ENCODE assay signal across 7 mouse cellular contexts in genomic region chr7:27166229-27166613, GRCm38 (mm10). TPM values are rescaled to one million over a fixed set of nuclear protein-coding genes. Genes with fewer than 3 reads are reported as not detected.
DNase-seq lines count a peak whose midpoint lies in the region; ATAC-seq lines count a peak whose summit lies in the region.

No protein-coding gene starts in this region.

- peaks cover 56% of the 10 kb centered on the region for H3K4me1 ChIP-seq in hindbrain, embryonic 13.5 days (replicated peaks)
- H3K4me1 ChIP-seq in megakaryocyte, embryonic 14.5 days = peaks cover 70% of the 10 kb centered on the region

- no peaks in the 10 kb centered on the region for H3K9me3 ChIP-seq in hindbrain, embryonic 13.5 days
- no peaks in the 10 kb centered on the region for H3K9me3 ChIP-seq in megakaryocyte, embryonic 14.5 days

- peak overlapping the region; percentile 89 for H3K4me2 ChIP-seq in hindbrain, embryonic 13.5 days

- peak overlapping the region; percentile 90 for H3K9ac ChIP-seq in hindbrain, embryonic 13.5 days

- peak; percentile 90 to 91 for DNase-seq in cerebellum, postnatal 10 days
- peak; percentile 59 to 60 for DNase-seq in frontal cortex, postnatal 25 days (ENCODE audit: low spot score in 2 of 2)
- DNase-seq in left cerebral cortex, postnatal 10 days (ENCODE audit: extremely low spot score in 1 of 2, low spot score in 2 of 2) = peak; percentile 63 to 93
- DNase-seq in skeletal muscle tissue, adult 2 months (ENCODE audit: low read depth, low spot score) = peak; percentile 91

- peak overlapping the region; percentile 74 for H3K4me3 ChIP-seq in hindbrain, embryonic 13.5 days
- H3K4me3 ChIP-seq in megakaryocyte, embryonic 14.5 days (replicated peaks) = peak overlapping the region; percentile 97

- peak; percentile 26 for ATAC-seq in activated CD4-positive, CD25-positive, alpha-beta regulatory T cell, adult 4 months
- peak; percentile 55 for ATAC-seq in hindbrain, embryonic 13.5 days (ENCODE audit: low FRiP score)

- peak overlapping the region; percentile 99 for H3K27ac ChIP-seq in hindbrain, embryonic 13.5 days

- H3K36me3 ChIP-seq in hindbrain, embryonic 13.5 days = peaks cover 50% of the 10 kb centered on the region
- peaks cover 75% of the 10 kb centered on the region for H3K36me3 ChIP-seq in megakaryocyte, embryonic 14.5 days (replicated peaks; ENCODE audit: low read length)

- no peaks in the 10 kb centered on the region for H3K27me3 ChIP-seq in hindbrain, embryonic 13.5 days
- no peaks in the 10 kb centered on the region for H3K27me3 ChIP-seq in megakaryocyte, embryonic 14.5 days (replicated peaks)

- 0% methylated on average over 30 of the region's 43 CpGs for WGBS in hindbrain, embryonic 13.5 days

- intact Hi-C loops in left cerebral cortex, postnatal 10 days (cut with DNase I) = no loop called here

RNA-seq across cellular contexts. Expression of gene Egln2, which starts 0.4 kb away (rescaled TPM):
- polyA plus RNA-seq in activated CD4-positive, CD25-positive, alpha-beta regulatory T cell, adult 4 months (2017; shearing (Covaris generic)) = 10 to 100 TPM; 12.4 to 14.3 TPM
- 89.9 and 92.1 TPM in 2 replicates for polyA plus RNA-seq in hindbrain, embryonic 13.5 days (2015; fragmentation: Nextera tagmentation; extraction: Ambion mirVana)
- total RNA-seq in left cerebral cortex, postnatal 10 days (2021) = 10 to 100 TPM; 82.3 to 84.9 TPM
- polyA plus RNA-seq in megakaryocyte, embryonic 14.5 days (2012; ENCODE audit: insufficient read depth, low replicate concordance) = 75.2 and 107 TPM in 2 replicates

RNA-seq across cellular contexts. Expression of gene Rab4b, which starts 12.5 kb away (rescaled TPM):
- polyA plus RNA-seq in activated CD4-positive, CD25-positive, alpha-beta regulatory T cell, adult 4 months (2017; shearing (Covaris generic)) = 100 to 1,000 TPM; 126 to 166 TPM
- 119 and 123 TPM in 2 replicates for polyA plus RNA-seq in hindbrain, embryonic 13.5 days (2015; fragmentation: Nextera tagmentation; extraction: Ambion mirVana)
- total RNA-seq in left cerebral cortex, postnatal 10 days (2021) = 10 to 100 TPM; 85.4 to 89.5 TPM
- polyA plus RNA-seq in megakaryocyte, embryonic 14.5 days (2012; ENCODE audit: insufficient read depth, low replicate concordance) = 400 and 700 TPM in 2 replicates

RNA-seq across cellular contexts. Expression of gene Cyp2t4, which starts 12.7 kb away (rescaled TPM):
- polyA plus RNA-seq in activated CD4-positive, CD25-positive, alpha-beta regulatory T cell, adult 4 months (2017; shearing (Covaris generic)) = under 1 TPM in 1 of 2 experiments, not detected in 1; 0.41 TPM
- polyA plus RNA-seq in hindbrain, embryonic 13.5 days (2015; fragmentation: Nextera tagmentation; extraction: Ambion mirVana) = 0.17 and 0.19 TPM in 2 replicates
- not detected for total RNA-seq in left cerebral cortex, postnatal 10 days (2021)
- not detected in 2 replicates for polyA plus RNA-seq in megakaryocyte, embryonic 14.5 days (2012; ENCODE audit: insufficient read depth, low replicate concordance)

RNA-seq across cellular contexts. Expression of gene Gm21983, which starts 14.7 kb away (rescaled TPM):
- under 1 TPM in 1 of 2 experiments, not detected in 1; 0.52 TPM for polyA plus RNA-seq in activated CD4-positive, CD25-positive, alpha-beta regulatory T cell, adult 4 months (2017; shearing (Covaris generic))
- 1.2 TPM in 1 of 2 replicates, not detected in the other for polyA plus RNA-seq in hindbrain, embryonic 13.5 days (2015; fragmentation: Nextera tagmentation; extraction: Ambion mirVana)
- total RNA-seq in left cerebral cortex, postnatal 10 days (2021) = not detected
- not detected in 2 replicates for polyA plus RNA-seq in megakaryocyte, embryonic 14.5 days (2012; ENCODE audit: insufficient read depth, low replicate concordance)

RNA-seq across cellular contexts. Expression of gene Mia, which starts 14.7 kb away (rescaled TPM):
- under 1 TPM in 1 of 2 experiments, not detected in 1; 0.34 TPM for polyA plus RNA-seq in activated CD4-positive, CD25-positive, alpha-beta regulatory T cell, adult 4 months (2017; shearing (Covaris generic))
- polyA plus RNA-seq in hindbrain, embryonic 13.5 days (2015; fragmentation: Nextera tagmentation; extraction: Ambion mirVana) = 10.8 and 11.3 TPM in 2 replicates
- 1 to 10 TPM; 1.5 to 3.2 TPM for total RNA-seq in left cerebral cortex, postnatal 10 days (2021)
- polyA plus RNA-seq in megakaryocyte, embryonic 14.5 days (2012; ENCODE audit: insufficient read depth, low replicate concordance) = not detected in 2 replicates

Comparison
In these comparisons a context has a peak if more than half of its experiments do, and no peak if none do; other contexts are left out.
1. Peak in every context shown above with its lines: DNase-seq, ATAC-seq, H3K4me3 ChIP-seq and H3K27ac ChIP-seq.